Mouse (Mus musculus): ENCODE measurements around the gene Map2k7. TPM values are rescaled to one million over a fixed set of nuclear protein-coding genes. Genes with fewer than 3 reads are reported as not detected.

Map2k7 gene
- polyA plus RNA-seq, 1 experiment from 2014 or later = 26.8 TPM

GRCm38 (mm10) chr8:4237814-4238433 lies 616 bp upstream of the Map2k7 start:
- Histone ChIP-seq H3K9ac (ENCODE audit: low read depth, low read length) (peak overlapping the region; percentile 65), H3K36me3 (ENCODE audit: control insufficient read depth, insufficient read depth, low read length) (no peaks in the 10 kb centered on the region; the same call in 1 of the 2 replicates), H3K27ac (ENCODE audit: low read length) (peak overlapping the region; percentile 83), H3K9me3 (replicated peaks; ENCODE audit: control insufficient read depth, low read length, poor library complexity, severe bottlenecking) (no peaks in the 10 kb centered on the region), H3K4me1 (ENCODE audit: control insufficient read depth, insufficient read depth, low read length) (peaks cover 25% of the 10 kb centered on the region), H3K4me3 (ENCODE audit: low read depth, low read length) (peak overlapping the region; percentile 79), H3K4me2 (ENCODE audit: low read length) (peak overlapping the region; percentile 75), H3K27me3 (ENCODE audit: control insufficient read depth, insufficient read depth, low read depth, low read length) (no peaks in the 10 kb centered on the region)
- peak; percentile 2 for ATAC-seq
- 19% methylated on average over 15 of the region's 15 CpGs for WGBS

- peak; percentile 43 for ATAC-seq
- Histone ChIP-seq H3K36me3 (ENCODE audit: control insufficient read depth, insufficient read depth, low read length) (peaks cover 12% of the 10 kb centered on the region), H3K9me3 (replicated peaks; ENCODE audit: control insufficient read depth, low read length, poor library complexity, severe bottlenecking) (no peaks in the 10 kb centered on the region), H3K4me1 (ENCODE audit: control insufficient read depth, insufficient read depth, low read length) (peaks cover 25% of the 10 kb centered on the region), H3K9ac (ENCODE audit: low read depth, low read length) (peak overlapping the region; percentile 84), H3K4me2 (ENCODE audit: low read length) (peak overlapping the region; percentile 77), H3K4me3 (ENCODE audit: low read depth, low read length) (peak overlapping the region; percentile 79), H3K27ac (ENCODE audit: low read length) (peak overlapping the region; percentile 91), H3K27me3 (ENCODE audit: control insufficient read depth, insufficient read depth, low read depth, low read length) (no peaks in the 10 kb centered on the region)
- WGBS = 15% methylated on average over 19 of the region's 19 CpGs
These were observed 802 bp downstream of the Map2k7 start for GRCm38 (mm10) chr8:4239193-4239890.

- 94% methylated on average over 5 of the region's 5 CpGs for WGBS
- no peak for ATAC-seq
- no peak overlapping the region for H3K4me3 ChIP-seq (ENCODE audit: low read depth, low read length)
- peaks cover 35% of the 10 kb centered on the region for H3K36me3 ChIP-seq (ENCODE audit: control insufficient read depth, insufficient read depth, low read length)
- H3K9me3 ChIP-seq (replicated peaks; ENCODE audit: control insufficient read depth, low read length, poor library complexity, severe bottlenecking) = no peaks in the 10 kb centered on the region
- H3K4me2 ChIP-seq (ENCODE audit: low read length) = no peak overlapping the region
- H3K27me3 ChIP-seq (ENCODE audit: control insufficient read depth, insufficient read depth, low read depth, low read length) = no peaks in the 10 kb centered on the region
- peaks cover 11% of the 10 kb centered on the region for H3K4me1 ChIP-seq (ENCODE audit: control insufficient read depth, insufficient read depth, low read length)
- H3K27ac ChIP-seq (ENCODE audit: low read length) = no peak overlapping the region
- H3K9ac ChIP-seq (ENCODE audit: low read depth, low read length) = no peak overlapping the region
These were observed 6.5 kb downstream of the Map2k7 start for GRCm38 (mm10) chr8:4245061-4245460.

GRCm38 (mm10) chr8:4245737-4246136 lies 7.2 kb downstream of the Map2k7 start:
- H3K9me3 ChIP-seq (replicated peaks; ENCODE audit: control insufficient read depth, low read length, poor library complexity, severe bottlenecking) = no peaks in the 10 kb centered on the region
- no peak overlapping the region for H3K27ac ChIP-seq (ENCODE audit: low read length)
- WGBS = 80% methylated on average over 13 of the region's 13 CpGs
- no peak for ATAC-seq
- no peak overlapping the region for H3K4me3 ChIP-seq (ENCODE audit: low read depth, low read length)
- peaks cover 35% of the 10 kb centered on the region for H3K36me3 ChIP-seq (ENCODE audit: control insufficient read depth, insufficient read depth, low read length)
- H3K4me2 ChIP-seq (ENCODE audit: low read length) = no peak overlapping the region
- no peak overlapping the region for H3K9ac ChIP-seq (ENCODE audit: low read depth, low read length)
- peaks cover 5% of the 10 kb centered on the region for H3K4me1 ChIP-seq (ENCODE audit: control insufficient read depth, insufficient read depth, low read length)
- H3K27me3 ChIP-seq (ENCODE audit: control insufficient read depth, insufficient read depth, low read depth, low read length) = no peaks in the 10 kb centered on the region

DNA sequence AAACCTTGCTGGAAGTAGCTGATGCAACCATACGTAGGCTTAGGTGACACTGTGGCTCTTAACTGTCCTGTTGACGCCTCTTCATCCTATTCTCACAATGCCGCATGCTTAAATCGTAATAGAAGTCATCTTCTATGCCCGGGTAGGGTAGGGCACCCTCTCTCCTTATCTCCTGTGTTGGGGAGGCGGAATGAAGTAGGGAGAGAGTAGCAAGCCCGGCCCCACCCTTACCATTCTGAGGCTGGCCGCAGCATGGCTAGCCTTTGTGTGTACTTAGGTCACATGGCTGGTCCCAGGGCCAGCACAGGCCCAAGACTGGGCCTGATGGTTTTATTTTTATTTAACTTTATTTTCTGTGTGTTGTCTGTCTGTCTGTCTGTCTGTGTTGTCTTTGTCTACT lies 8.7 kb downstream of the Map2k7 start:
- H3K9ac ChIP-seq (ENCODE audit: low read depth, low read length) = no peak overlapping the region
- ATAC-seq = no peak
- no peak overlapping the region for H3K27ac ChIP-seq (ENCODE audit: low read length)
- no peaks in the 10 kb centered on the region; the same call in 1 of the 2 replicates for H3K4me1 ChIP-seq (ENCODE audit: control insufficient read depth, insufficient read depth, low read length)
- no peaks in the 10 kb centered on the region for H3K27me3 ChIP-seq (ENCODE audit: control insufficient read depth, insufficient read depth, low read depth, low read length)
- peaks cover 35% of the 10 kb centered on the region for H3K36me3 ChIP-seq (ENCODE audit: control insufficient read depth, insufficient read depth, low read length)
- no peak overlapping the region for H3K4me3 ChIP-seq (ENCODE audit: low read depth, low read length)
- no peak overlapping the region for H3K4me2 ChIP-seq (ENCODE audit: low read length)
- no peaks in the 10 kb centered on the region for H3K9me3 ChIP-seq (replicated peaks; ENCODE audit: control insufficient read depth, low read length, poor library complexity, severe bottlenecking)
- 92% methylated on average over 8 of the region's 8 CpGs for WGBS

DNA sequence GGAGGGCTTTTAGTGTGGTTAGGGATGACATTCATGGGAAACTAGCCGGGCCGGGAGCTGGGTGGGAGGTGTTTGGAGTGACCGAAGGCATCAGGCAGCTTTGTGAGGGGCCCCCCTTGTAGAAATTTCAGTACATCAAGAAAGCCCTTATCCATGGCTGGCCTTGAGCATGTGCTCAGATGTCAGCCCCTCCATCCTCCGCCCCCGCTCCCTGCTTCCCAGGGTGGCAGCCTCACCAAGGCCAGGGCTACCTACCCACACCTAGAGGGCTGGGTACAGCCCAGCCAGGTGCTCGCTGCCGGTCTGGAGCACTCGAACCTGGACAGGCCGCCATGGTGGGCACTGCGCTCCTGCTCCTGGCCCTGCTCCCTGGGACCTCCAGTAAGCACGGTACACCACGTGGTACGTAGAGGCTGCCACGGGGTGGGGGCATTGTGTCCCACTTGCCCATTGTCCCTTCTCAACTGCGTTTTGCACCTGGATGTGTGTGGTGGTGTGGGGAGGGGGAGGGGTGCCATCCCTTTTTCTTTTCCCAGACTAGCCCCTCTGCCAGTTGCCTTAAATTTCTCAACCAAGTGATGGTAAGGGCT lies 9.5 kb downstream of the Map2k7 start, which contains the start of gene Tgfbr3l:
Gene Tgfbr3l, plus strand, starts transcription at position 264 of the 590 bp plus-strand sequence.
- Histone ChIP-seq H3K4me2 (ENCODE audit: low read length) (no peak within 1 kb of the TSS), H3K36me3 (ENCODE audit: control insufficient read depth, insufficient read depth, low read length) (peaks cover 35% of the 10 kb centered on the region), H3K4me3 (ENCODE audit: low read depth, low read length) (no peak within 1 kb of the TSS), H3K9me3 (replicated peaks; ENCODE audit: control insufficient read depth, low read length, poor library complexity, severe bottlenecking) (no peaks in the 10 kb centered on the region), H3K27ac (ENCODE audit: low read length) (no peak within 1 kb of the TSS), H3K4me1 (ENCODE audit: control insufficient read depth, insufficient read depth, low read length) (peaks cover 3% of the 10 kb centered on the region; the same call in 1 of the 2 replicates), H3K27me3 (ENCODE audit: control insufficient read depth, insufficient read depth, low read depth, low read length) (no peaks in the 10 kb centered on the region), H3K9ac (ENCODE audit: low read depth, low read length) (peak within 1 kb of the TSS; percentile 21; the same call in 1 of the 2 replicates)
- ATAC-seq = no peak
- 81% methylated on average over 15 of the region's 15 CpGs for WGBS

GRCm38 (mm10) chr8:4249213-4249612 lies 10.7 kb downstream of the Map2k7 start:
- H3K9ac ChIP-seq (ENCODE audit: low read depth, low read length) = peak overlapping the region; percentile 15; the same call in 1 of the 2 replicates
- no peaks in the 10 kb centered on the region for H3K27me3 ChIP-seq (ENCODE audit: control insufficient read depth, insufficient read depth, low read depth, low read length)
- H3K36me3 ChIP-seq (ENCODE audit: control insufficient read depth, insufficient read depth, low read length) = peaks cover 25% of the 10 kb centered on the region
- peaks cover 11% of the 10 kb centered on the region for H3K4me1 ChIP-seq (ENCODE audit: control insufficient read depth, insufficient read depth, low read length)
- H3K27ac ChIP-seq (ENCODE audit: low read length) = no peak overlapping the region
- no peak for ATAC-seq
- H3K4me2 ChIP-seq (ENCODE audit: low read length) = no peak overlapping the region
- no peak overlapping the region for H3K4me3 ChIP-seq (ENCODE audit: low read depth, low read length)
- WGBS = 16% methylated on average over 29 of the region's 29 CpGs
- H3K9me3 ChIP-seq (replicated peaks; ENCODE audit: control insufficient read depth, low read length, poor library complexity, severe bottlenecking) = no peaks in the 10 kb centered on the region

- no peaks in the 10 kb centered on the region for H3K27me3 ChIP-seq (ENCODE audit: control insufficient read depth, insufficient read depth, low read depth, low read length)
- 32% methylated on average over 26 of the region's 26 CpGs for WGBS
- no peak overlapping the region for H3K9ac ChIP-seq (ENCODE audit: low read depth, low read length)
- ATAC-seq = 0 out of 2 replicates have a peak, but pooled peaks have one; percentile 1
- H3K4me1 ChIP-seq (ENCODE audit: control insufficient read depth, insufficient read depth, low read length) = peaks cover 13% of the 10 kb centered on the region
- no peak overlapping the region for H3K4me3 ChIP-seq (ENCODE audit: low read depth, low read length)
- no peaks in the 10 kb centered on the region for H3K9me3 ChIP-seq (replicated peaks; ENCODE audit: control insufficient read depth, low read length, poor library complexity, severe bottlenecking)
- no peak overlapping the region for H3K27ac ChIP-seq (ENCODE audit: low read length)
- no peak overlapping the region for H3K4me2 ChIP-seq (ENCODE audit: low read length)
- peaks cover 20% of the 10 kb centered on the region for H3K36me3 ChIP-seq (ENCODE audit: control insufficient read depth, insufficient read depth, low read length)
These were observed 11.9 kb downstream of the Map2k7 start for GRCm38 (mm10) chr8:4250306-4250970.
